Mouse (Mus musculus) forebrain, embryonic 10.5 days (tissue): ENCODE measurements at regions not wholly inside any gene's neighbourhood (a gene's known extent, or its start where the extent isn't known, plus 50 kb on each side); places are given as distances from the start of the nearest gene placed in this dataset.

Experiments
- DNase-seq: peaks from one replicate; pipeline ENCODE4 v3.0.0-alpha.2; 2017; ENCODE audit warnings: low spot score; ENCODE audit errors: extremely low spot score
- H3K27ac ChIP-seq: fragments of 300-500 bp; sonication (generic); 2 replicates; pipeline ENCODE4 v1.5.1; 2016; ENCODE audit warnings: mild to moderate bottlenecking
- H3K27me3 ChIP-seq: fragments of 300-500 bp; sonication (generic); 2 replicates; pipeline ENCODE4 v1.6.1; 2016; ENCODE audit warnings: mild to moderate bottlenecking; ENCODE audit not compliant: poor library complexity, severe bottlenecking
- H3K36me3 ChIP-seq: fragments of 300-500 bp; sonication (generic); replicated peaks from 2 replicates; pipeline ENCODE4 v1.6.1; 2016; ENCODE audit warnings: mild to moderate bottlenecking, moderate library complexity
- H3K4me1 ChIP-seq: fragments of 300-500 bp; sonication (generic); 2 replicates; pipeline ENCODE4 v1.6.1; 2016
- H3K4me3 ChIP-seq: fragments of 300-500 bp; sonication (generic); 2 replicates; pipeline ENCODE4 v1.5.1; 2016; ENCODE audit warnings: mild to moderate bottlenecking, moderate library complexity
- H3K9me3 ChIP-seq: fragments of 300-500 bp; sonication (generic); 2 replicates; pipeline ENCODE4 v1.6.1; 2016; ENCODE audit warnings: mild to moderate bottlenecking, moderate library complexity
- WGBS: fragments of 180-500 bp; shearing (Covaris S2); methylation state at CpG from one replicate; pipeline ENCODE4 v1.1.7; 2016; 5-methylcytosine and 5-hydroxymethylcytosine counted together

- Histone ChIP-seq H3K36me3 (no peaks in the 10 kb centered on the region), H3K4me3 (no peak overlapping the region), H3K27ac (no peak overlapping the region), H3K9me3 (peaks cover 6% of the 10 kb centered on the region; the same call in 1 of the 2 replicates), H3K4me1 (peaks cover 23% of the 10 kb centered on the region), H3K27me3 (peaks cover 18% of the 10 kb centered on the region; the same call in 1 of the 2 replicates)
- no peak for DNase-seq
- 92% methylated on average over 5 of the region's 5 CpGs for WGBS
Observed at GRCm38 (mm10) chr8:88934708-88935107, 109.3 kb downstream of the Sall1 start.

- Histone ChIP-seq H3K27me3 (peaks cover 7% of the 10 kb centered on the region; the same call in 1 of the 2 replicates), H3K4me1 (peaks cover 20% of the 10 kb centered on the region), H3K4me3 (no peak overlapping the region), H3K36me3 (no peaks in the 10 kb centered on the region), H3K9me3 (peaks cover 6% of the 10 kb centered on the region; the same call in 1 of the 2 replicates), H3K27ac (no peak overlapping the region)
- WGBS = 87% methylated on average over 5 of the region's 5 CpGs
- DNase-seq = no peak
Observed at GRCm38 (mm10) chr8:88931050-88931449, 112.9 kb downstream of the Sall1 start.

- no peak for DNase-seq
- Histone ChIP-seq H3K36me3 (no peaks in the 10 kb centered on the region), H3K4me1 (peaks cover 19% of the 10 kb centered on the region), H3K9me3 (peaks cover 6% of the 10 kb centered on the region; the same call in 1 of the 2 replicates), H3K4me3 (no peak overlapping the region), H3K27me3 (peaks cover 7% of the 10 kb centered on the region; the same call in 1 of the 2 replicates), H3K27ac (no peak overlapping the region)
- WGBS = 73% methylated on average over 2 of the region's 2 CpGs
Observed at GRCm38 (mm10) chr8:88930370-88930769, 113.6 kb downstream of the Sall1 start.

- Histone ChIP-seq H3K36me3 (no peaks in the 10 kb centered on the region), H3K27ac (peak overlapping the region; percentile 2; the same call in 1 of the 2 replicates), H3K4me1 (peaks cover 21% of the 10 kb centered on the region), H3K4me3 (no peak overlapping the region), H3K9me3 (0 out of 2 replicates have a peak, but pooled peaks cover under 1% of the 10 kb centered on the region), H3K27me3 (peaks cover 7% of the 10 kb centered on the region; the same call in 1 of the 2 replicates)
- DNase-seq = no peak
- 68% methylated on average over 7 of the region's 7 CpGs for WGBS
Observed at GRCm38 (mm10) chr8:88928675-88929377, 115.1 kb downstream of the Sall1 start.

GRCm38 (mm10) chr8:88922840-88923239 is 121.1 kb downstream of the Sall1 start:
- Histone ChIP-seq H3K27ac (no peak overlapping the region), H3K27me3 (0 out of 2 replicates have a peak, but pooled peaks cover under 1% of the 10 kb centered on the region), H3K4me3 (no peak overlapping the region), H3K4me1 (0 out of 2 replicates have a peak, but pooled peaks cover 5% of the 10 kb centered on the region), H3K36me3 (no peaks in the 10 kb centered on the region), H3K9me3 (no peaks in the 10 kb centered on the region)
- 84% methylated on average over 7 of the region's 7 CpGs for WGBS
- DNase-seq = no peak

- H3K36me3 ChIP-seq = no peaks in the 10 kb centered on the region
- 0 out of 2 replicates have a peak, but pooled peaks cover 6% of the 10 kb centered on the region for H3K27me3 ChIP-seq
- 88% methylated on average over 4 of the region's 4 CpGs for WGBS
- no peak for DNase-seq
- no peak overlapping the region for H3K27ac ChIP-seq
- no peaks in the 10 kb centered on the region for H3K9me3 ChIP-seq
- H3K4me1 ChIP-seq = 0 out of 2 replicates have a peak, but pooled peaks cover 8% of the 10 kb centered on the region
- H3K4me3 ChIP-seq = no peak overlapping the region
Observed at GRCm38 (mm10) chr8:88921967-88922366, 122.0 kb downstream of the Sall1 start.

- H3K27me3 ChIP-seq = peaks cover 6% of the 10 kb centered on the region; the same call in 1 of the 2 replicates
- H3K36me3 ChIP-seq = no peaks in the 10 kb centered on the region
- no peak for DNase-seq
- H3K4me3 ChIP-seq = no peak overlapping the region
- WGBS = 85% methylated on average over 4 of the region's 4 CpGs
- H3K9me3 ChIP-seq = no peaks in the 10 kb centered on the region
- no peak overlapping the region for H3K27ac ChIP-seq
- H3K4me1 ChIP-seq = 0 out of 2 replicates have a peak, but pooled peaks cover 3% of the 10 kb centered on the region
Observed at GRCm38 (mm10) chr8:88919282-88919681, 124.7 kb downstream of the Sall1 start.

GRCm38 (mm10) chr8:88916064-88916463 is 127.9 kb downstream of the Sall1 start:
- H3K27ac ChIP-seq = no peak overlapping the region
- DNase-seq = no peak
- H3K36me3 ChIP-seq = no peaks in the 10 kb centered on the region
- 88% methylated on average over 4 of the region's 4 CpGs for WGBS
- 0 out of 2 replicates have a peak, but pooled peaks cover 3% of the 10 kb centered on the region for H3K4me1 ChIP-seq
- peaks cover 6% of the 10 kb centered on the region; the same call in 1 of the 2 replicates for H3K27me3 ChIP-seq
- H3K4me3 ChIP-seq = no peak overlapping the region
- no peaks in the 10 kb centered on the region for H3K9me3 ChIP-seq

- peaks cover 6% of the 10 kb centered on the region; the same call in 1 of the 2 replicates for H3K27me3 ChIP-seq
- H3K27ac ChIP-seq = no peak overlapping the region
- H3K4me3 ChIP-seq = no peak overlapping the region
- H3K9me3 ChIP-seq = no peaks in the 10 kb centered on the region
- H3K36me3 ChIP-seq = no peaks in the 10 kb centered on the region
- 0 out of 2 replicates have a peak, but pooled peaks cover 3% of the 10 kb centered on the region for H3K4me1 ChIP-seq
- 83% methylated on average over 6 of the region's 6 CpGs for WGBS
- DNase-seq = no peak
Observed at GRCm38 (mm10) chr8:88914657-88915056, 129.3 kb downstream of the Sall1 start.

GRCm38 (mm10) chr8:88914190-88914589 is 129.8 kb downstream of the Sall1 start:
- 94% methylated on average over 6 of the region's 6 CpGs for WGBS
- Histone ChIP-seq H3K4me3 (no peak overlapping the region), H3K27me3 (peaks cover 6% of the 10 kb centered on the region; the same call in 1 of the 2 replicates), H3K36me3 (no peaks in the 10 kb centered on the region), H3K9me3 (no peaks in the 10 kb centered on the region), H3K27ac (no peak overlapping the region), H3K4me1 (0 out of 2 replicates have a peak, but pooled peaks cover 3% of the 10 kb centered on the region)
- no peak for DNase-seq

GRCm38 (mm10) chr8:88906244-88906643 is 137.7 kb downstream of the Sall1 start:
- WGBS = 82% methylated on average over 6 of the region's 6 CpGs
- peaks cover 6% of the 10 kb centered on the region; the same call in 1 of the 2 replicates for H3K4me1 ChIP-seq
- no peak overlapping the region for H3K4me3 ChIP-seq
- no peaks in the 10 kb centered on the region for H3K36me3 ChIP-seq
- H3K27me3 ChIP-seq = no peaks in the 10 kb centered on the region
- DNase-seq = no peak
- no peaks in the 10 kb centered on the region for H3K9me3 ChIP-seq
- H3K27ac ChIP-seq = no peak overlapping the region

- H3K4me1 ChIP-seq = peaks cover 6% of the 10 kb centered on the region; the same call in 1 of the 2 replicates
- WGBS = 90% methylated on average over 12 of the region's 12 CpGs
- no peaks in the 10 kb centered on the region for H3K9me3 ChIP-seq
- H3K4me3 ChIP-seq = no peak overlapping the region
- H3K36me3 ChIP-seq = no peaks in the 10 kb centered on the region
- no peak overlapping the region for H3K27ac ChIP-seq
- DNase-seq = no peak
- H3K27me3 ChIP-seq = no peaks in the 10 kb centered on the region
Observed at GRCm38 (mm10) chr8:88903094-88903493, 140.9 kb downstream of the Sall1 start.

- Histone ChIP-seq H3K36me3 (no peaks in the 10 kb centered on the region), H3K27me3 (no peaks in the 10 kb centered on the region), H3K4me3 (no peak overlapping the region), H3K9me3 (no peaks in the 10 kb centered on the region), H3K27ac (no peak overlapping the region), H3K4me1 (no peaks in the 10 kb centered on the region)
- 92% methylated on average over 15 of the region's 15 CpGs for WGBS
- no peak for DNase-seq
Observed at GRCm38 (mm10) chr8:88883751-88884390, 160.1 kb downstream of the Sall1 start.
